Mouse (Mus musculus) embryonic facial prominence, embryonic 10.5 days (tissue): Measurements from ENCODE around the gene Rasgrf2. TPM values are rescaled to one million over a fixed set of nuclear protein-coding genes. Genes with fewer than 3 reads are reported as not detected.

ENCODE experiments used
- DNase-seq: peaks from one replicate; pipeline ENCODE4 v3.0.0-alpha.2; 2017; ENCODE audit warnings: low spot score
- H3K27ac ChIP-seq: fragments of 300-500 bp; sonication (generic); replicated peaks from 2 replicates; pipeline ENCODE4 v1.5.1; 2016; ENCODE audit warnings: mild to moderate bottlenecking
- H3K27me3 ChIP-seq: fragments of 300-500 bp; sonication (generic); replicated peaks from 2 replicates; pipeline ENCODE4 v1.6.1; 2016; ENCODE audit warnings: low read depth, mild to moderate bottlenecking; ENCODE audit not compliant: poor library complexity, severe bottlenecking
- H3K36me3 ChIP-seq: fragments of 300-500 bp; sonication (generic); replicated peaks from 2 replicates; pipeline ENCODE4 v1.6.1; 2016; ENCODE audit warnings: mild to moderate bottlenecking, moderate library complexity
- H3K4me1 ChIP-seq: fragments of 300-500 bp; sonication (generic); 2 replicates; pipeline ENCODE4 v1.6.1; 2016
- H3K4me3 ChIP-seq: fragments of 300-500 bp; sonication (generic); 2 replicates; pipeline ENCODE4 v1.5.1; 2016; ENCODE audit warnings: mild to moderate bottlenecking, moderate library complexity
- H3K9me3 ChIP-seq: fragments of 300-500 bp; sonication (generic); 2 replicates; pipeline ENCODE4 v1.6.1; 2016; ENCODE audit warnings: mild to moderate bottlenecking
- WGBS: fragments of 180-500 bp; shearing (Covaris S2); methylation state at CpG from one replicate; pipeline ENCODE4 v1.1.7; 2016; 5-methylcytosine and 5-hydroxymethylcytosine counted together
- polyA plus RNA-seq: library from polyadenylated mRNA; unstranded; fragments of >200 nt; fragmentation: Nextera tagmentation; extraction: Ambion mirVana; gene quantifications from 2 replicates; pipeline ENCODE4 v1.2.1, GENCODE M21; 2016

The Rasgrf2 gene
- polyA plus RNA-seq, 1 experiment from 2014 or later: 0.04 TPM

DNA sequence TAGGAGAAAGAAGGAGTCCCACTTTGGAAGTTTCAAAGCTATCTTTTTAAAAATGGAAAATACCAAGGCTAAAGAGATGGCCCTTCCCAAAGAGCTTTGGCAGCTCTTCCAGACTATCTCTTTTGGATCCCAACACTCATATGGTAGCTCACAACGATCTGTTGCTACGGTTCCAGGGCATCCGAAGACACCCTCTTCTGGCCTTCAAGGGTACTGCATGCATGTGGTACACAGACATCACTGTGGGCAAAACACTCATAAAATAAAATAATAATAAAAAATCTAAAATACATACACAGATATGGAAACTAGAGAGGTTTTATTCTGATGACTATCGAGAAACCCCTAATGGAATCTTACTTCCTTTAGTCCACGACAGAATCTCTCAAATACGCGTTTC is 272.6 kb downstream of the Rasgrf2 start:
- no peak overlapping the region for H3K4me3 ChIP-seq
- H3K4me1 ChIP-seq: no peaks in the 10 kb centered on the region

GRCm38 (mm10) chr13:91857427-91857826 is 274.0 kb downstream of the Rasgrf2 start:
- Histone ChIP-seq H3K9me3 (no peaks in the 10 kb centered on the region), H3K27me3 (no peaks in the 10 kb centered on the region), H3K4me1 (no peaks in the 10 kb centered on the region), H3K36me3 (no peaks in the 10 kb centered on the region), H3K27ac (no peak overlapping the region), H3K4me3 (no peak overlapping the region)
- DNase-seq: no peak
- WGBS: 74% methylated on average over 8 of the region's 8 CpGs

More for the DNA sequence above, 272.6 kb downstream of the Rasgrf2 start:
- Histone ChIP-seq H3K9me3 (no peaks in the 10 kb centered on the region), H3K27ac (no peak overlapping the region), H3K36me3 (no peaks in the 10 kb centered on the region), H3K27me3 (no peaks in the 10 kb centered on the region)
- no peak for DNase-seq
- WGBS: 78% methylated on average over 7 of the region's 7 CpGs

GRCm38 (mm10) chr13:91854412-91854811 is 277.0 kb downstream of the Rasgrf2 start:
- no peaks in the 10 kb centered on the region for H3K36me3 ChIP-seq
- H3K4me3 ChIP-seq: no peak overlapping the region
- 81% methylated on average over 3 of the region's 3 CpGs for WGBS
- DNase-seq: no peak
- H3K27me3 ChIP-seq: no peaks in the 10 kb centered on the region
- H3K9me3 ChIP-seq: no peaks in the 10 kb centered on the region
- no peak overlapping the region for H3K27ac ChIP-seq
- no peaks in the 10 kb centered on the region for H3K4me1 ChIP-seq

Other genes with a start within 250 kb of the Rasgrf2 start
- 0.72 and 1.4 TPM in 2 replicates for gene Gm20379, start 174.3 kb upstream of the Rasgrf2 start, polyA plus RNA-seq
- 27.0 and 27.5 TPM in 2 replicates for gene Dhfr, start 223.1 kb upstream of the Rasgrf2 start, polyA plus RNA-seq
- 34.5 and 34.9 TPM in 2 replicates for gene Msh3, start 223.3 kb upstream of the Rasgrf2 start, polyA plus RNA-seq